Mouse (Mus musculus) liver, postnatal 0 days (tissue): ENCODE measurements around the gene Fgf18. TPM values are rescaled to one million over a fixed set of nuclear protein-coding genes. Genes with fewer than 3 reads are reported as not detected.

Source experiments
- ATAC-seq: fragments of 200-750 bp; cut with Nextera tagmentation; 2 replicates; pipeline ENCODE4 v1.8.0; 2017; ENCODE audit warnings: mild to moderate bottlenecking, moderate library complexity
- DNase-seq: peaks from one replicate; pipeline ENCODE4 v3.0.0-alpha.2; 2016
- H3K27ac ChIP-seq: fragments of 300-500 bp; sonication (generic); 2 replicates; pipeline ENCODE4 v1.5.1; 2014; ENCODE audit warnings: antibody characterized with exemption, moderate library complexity, mild to moderate bottlenecking, low read depth
- H3K27me3 ChIP-seq: fragments of 300-500 bp; sonication (generic); 2 replicates; pipeline ENCODE4 v1.6.1; 2014; ENCODE audit warnings: low read length, control low read depth, mixed read lengths; ENCODE audit not compliant: insufficient read depth
- H3K36me3 ChIP-seq: fragments of 300-500 bp; sonication (generic); replicated peaks from 2 replicates; pipeline ENCODE4 v1.6.1; 2014; ENCODE audit warnings: mild to moderate bottlenecking, control low read depth, low read length, moderate library complexity, mixed read lengths; ENCODE audit not compliant: insufficient read depth
- H3K4me1 ChIP-seq: fragments of 300-500 bp; sonication (generic); 2 replicates; pipeline ENCODE4 v1.6.1; 2014; ENCODE audit warnings: antibody characterized with exemption, mild to moderate bottlenecking, control low read depth; ENCODE audit not compliant: insufficient read depth
- H3K4me2 ChIP-seq: fragments of 300-500 bp; sonication (generic); 2 replicates; pipeline ENCODE4 v1.6.1; 2014; ENCODE audit warnings: low read depth, mild to moderate bottlenecking, low read length, moderate library complexity, mixed read lengths
- H3K4me3 ChIP-seq: fragments of 300-500 bp; sonication (generic); 2 replicates; pipeline ENCODE4 v1.5.1; 2014; ENCODE audit warnings: low read depth, low read length
- H3K9ac ChIP-seq: fragments of 300-500 bp; sonication (generic); replicated peaks from 2 replicates; pipeline ENCODE4 v1.6.1; 2014; ENCODE audit warnings: mild to moderate bottlenecking, moderate library complexity
- H3K9me3 ChIP-seq: fragments of 300-500 bp; sonication (generic); 2 replicates; pipeline ENCODE4 v1.6.1; 2016; ENCODE audit warnings: mild to moderate bottlenecking, control low read depth, low read length, mixed read lengths
- CTCF ChIP-seq: sonication (generic); IDR thresholded peaks from 2 replicates; pipeline ENCODE4 v1.5.1; 2016; ENCODE audit warnings: antibody characterized with exemption, low read depth
- EP300 ChIP-seq: IDR thresholded peaks from 2 replicates; pipeline ENCODE4 v1.6.1; 2016; ENCODE audit warnings: antibody characterized with exemption, low read depth, mild to moderate bottlenecking
- WGBS: fragments of 180-500 bp; shearing (Covaris S2); extraction: QIAGEN DNeasy Blood & Tissue Kit; methylation state at CpG from one replicate; pipeline ENCODE4 v1.1.7; 2014; ENCODE audit not compliant: insufficient replicate concordance; 5-methylcytosine and 5-hydroxymethylcytosine counted together
- polyA plus RNA-seq: library from polyadenylated mRNA; unstranded; fragments of >200 nt; fragmentation: Nextera tagmentation; extraction: Ambion mirVana; gene quantifications from 2 replicates; pipeline ENCODE4 v1.2.1, GENCODE M21; 2015

Gene Fgf18
- polyA plus RNA-seq, 1 experiment from 2014 or later: 0.13 TPM

DNA sequence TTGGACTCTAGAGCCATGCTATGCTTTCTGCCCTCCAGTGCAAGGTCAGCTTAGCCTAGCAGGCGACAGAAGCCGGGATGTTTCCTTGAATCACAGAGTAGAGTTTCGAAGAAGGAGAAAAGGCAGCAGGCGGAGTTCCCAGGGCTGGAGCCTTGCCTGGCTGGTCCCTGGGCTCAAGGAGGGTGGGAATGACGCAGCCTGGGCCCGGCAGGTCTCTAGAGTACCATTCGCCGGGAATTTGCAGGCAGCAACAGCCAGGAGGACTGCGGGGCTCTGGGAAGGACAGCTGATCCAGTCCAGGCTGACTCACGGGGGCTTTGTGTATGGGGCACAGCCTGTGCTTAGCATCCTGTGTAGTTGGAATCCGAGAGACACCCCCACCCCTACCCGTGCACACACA lies 48.8 kb downstream of the Fgf18 start:
- H3K36me3 ChIP-seq: no peaks in the 10 kb centered on the region
- no peaks in the 10 kb centered on the region for H3K4me1 ChIP-seq
- H3K27me3 ChIP-seq: 0 out of 2 replicates have a peak, but pooled peaks cover 3% of the 10 kb centered on the region
- ATAC-seq: no peak
- 85% methylated on average over 12 of the region's 12 CpGs for WGBS
- H3K4me2 ChIP-seq: no peak overlapping the region
- no peak for DNase-seq
- H3K27ac ChIP-seq: no peak overlapping the region
- no peak overlapping the region for H3K9ac ChIP-seq
- no peak overlapping the region for H3K4me3 ChIP-seq
- TF ChIP-seq CTCF (no peak), EP300 (no peak)
- no peaks in the 10 kb centered on the region for H3K9me3 ChIP-seq

DNA sequence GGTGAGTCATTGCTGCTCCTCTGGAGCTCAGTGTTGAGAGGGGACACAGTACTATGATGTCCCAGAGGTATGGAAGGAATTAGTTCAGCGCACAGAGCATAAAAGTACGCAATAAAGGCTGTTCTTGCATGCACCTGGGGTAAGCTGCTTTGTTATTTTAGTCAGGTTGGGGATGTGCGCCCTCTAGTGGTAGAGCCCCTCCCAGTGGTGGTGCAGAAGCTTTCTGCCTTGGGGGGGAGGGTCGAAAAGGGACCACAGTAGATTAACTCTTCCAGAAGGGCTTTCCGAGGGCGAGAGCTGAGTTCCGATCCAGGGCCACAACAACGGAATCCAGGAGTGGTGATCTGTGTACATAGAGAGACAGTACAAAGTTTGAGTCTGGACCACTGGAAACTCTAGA lies 49.3 kb downstream of the Fgf18 start:
- H3K36me3 ChIP-seq: no peaks in the 10 kb centered on the region
- no peak overlapping the region for H3K9ac ChIP-seq

DNA sequence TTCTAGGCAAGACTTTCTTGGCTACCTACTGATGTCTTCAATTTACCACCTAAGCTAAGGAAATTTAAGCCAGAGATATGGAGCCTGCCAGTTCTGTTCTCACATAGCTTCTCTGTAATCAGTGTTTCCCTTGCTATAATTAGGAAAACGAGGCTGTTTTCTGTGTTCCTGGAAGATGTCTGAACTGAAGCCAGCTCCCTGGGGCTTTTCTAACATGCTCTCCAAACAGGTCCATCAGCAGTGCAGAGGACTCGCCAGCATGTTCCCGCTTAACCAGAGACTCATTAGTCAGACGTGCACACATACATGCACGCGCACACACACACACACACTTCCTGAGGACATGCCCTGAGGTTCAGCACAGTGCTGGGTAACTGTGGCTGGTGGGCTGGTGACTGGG lies 57.3 kb downstream of the Fgf18 start:
- DNase-seq: no peak
- no peak for TF ChIP-seq CTCF
- H3K4me2 ChIP-seq: no peak overlapping the region
- no peaks in the 10 kb centered on the region for H3K27me3 ChIP-seq
- ATAC-seq: no peak
- H3K4me1 ChIP-seq: no peaks in the 10 kb centered on the region
- WGBS: 44% methylated on average over 6 of the region's 6 CpGs
- H3K9me3 ChIP-seq: no peaks in the 10 kb centered on the region
- H3K27ac ChIP-seq: no peak overlapping the region
- no peak overlapping the region for H3K9ac ChIP-seq
- no peak overlapping the region for H3K4me3 ChIP-seq
- no peaks in the 10 kb centered on the region for H3K36me3 ChIP-seq

More for the DNA sequence above, 49.3 kb downstream of the Fgf18 start:
- ATAC-seq (no peak), DNase-seq (peak; percentile 64)
- Histone ChIP-seq H3K9me3 (no peaks in the 10 kb centered on the region), H3K4me3 (no peak overlapping the region), H3K4me1 (no peaks in the 10 kb centered on the region), H3K27ac (no peak overlapping the region), H3K4me2 (no peak overlapping the region), H3K27me3 (0 out of 2 replicates have a peak, but pooled peaks cover 3% of the 10 kb centered on the region)
- TF ChIP-seq CTCF (peak; percentile 75), EP300 (no peak)
- 38% methylated on average over 8 of the region's 8 CpGs for WGBS

DNA sequence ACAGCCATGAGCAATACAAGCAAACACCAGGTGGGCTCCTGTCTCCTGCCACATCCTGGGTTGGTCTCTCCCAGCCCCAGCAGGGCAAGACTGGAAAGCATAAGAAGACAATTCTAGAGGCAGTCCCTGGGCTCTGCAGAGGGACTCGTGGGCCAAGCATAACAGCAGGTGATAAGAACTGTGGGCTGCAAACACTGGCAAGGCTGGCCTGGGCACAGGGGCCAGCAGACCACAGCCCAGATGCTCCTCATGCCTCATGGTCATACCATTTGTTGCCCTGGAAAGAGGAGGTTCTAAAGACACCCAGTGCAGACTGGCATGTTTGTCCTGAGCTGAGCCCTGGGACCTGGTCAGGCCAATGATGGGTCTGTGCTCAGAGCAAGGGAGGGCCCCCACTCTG lies 59.0 kb downstream of the Fgf18 start:
- H3K27ac ChIP-seq: no peak overlapping the region
- no peak overlapping the region for H3K9ac ChIP-seq
- no peak for DNase-seq
- H3K4me3 ChIP-seq: no peak overlapping the region
- no peaks in the 10 kb centered on the region for H3K4me1 ChIP-seq
- no peaks in the 10 kb centered on the region for H3K27me3 ChIP-seq
- H3K36me3 ChIP-seq: no peaks in the 10 kb centered on the region
- no peaks in the 10 kb centered on the region for H3K9me3 ChIP-seq
- no peak for ATAC-seq
- 29% methylated on average over 1 of the region's 1 CpGs for WGBS
- TF ChIP-seq CTCF (no peak), EP300 (no peak)
- H3K4me2 ChIP-seq: no peak overlapping the region

DNA sequence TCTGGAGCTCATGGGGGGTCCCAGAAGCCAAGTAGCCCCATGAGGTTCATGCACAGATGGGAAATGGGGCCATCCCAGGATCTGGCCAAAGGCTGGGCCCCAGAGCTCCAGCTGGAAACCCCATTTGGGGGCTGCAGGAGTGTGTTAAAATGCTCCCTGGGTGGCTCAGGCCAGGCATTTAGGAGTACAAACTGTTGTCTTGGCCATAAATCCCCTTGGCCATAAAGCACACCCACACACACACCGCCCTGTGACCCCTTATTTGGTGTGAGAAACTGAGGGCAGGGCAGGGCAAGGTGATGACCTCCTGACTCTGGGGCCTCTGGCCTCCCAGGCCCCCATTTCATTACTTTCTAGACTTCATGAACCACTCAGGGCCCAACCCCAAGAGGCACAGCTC lies 61.2 kb downstream of the Fgf18 start:
- H3K27ac ChIP-seq: no peak overlapping the region
- no peaks in the 10 kb centered on the region for H3K27me3 ChIP-seq

DNA sequence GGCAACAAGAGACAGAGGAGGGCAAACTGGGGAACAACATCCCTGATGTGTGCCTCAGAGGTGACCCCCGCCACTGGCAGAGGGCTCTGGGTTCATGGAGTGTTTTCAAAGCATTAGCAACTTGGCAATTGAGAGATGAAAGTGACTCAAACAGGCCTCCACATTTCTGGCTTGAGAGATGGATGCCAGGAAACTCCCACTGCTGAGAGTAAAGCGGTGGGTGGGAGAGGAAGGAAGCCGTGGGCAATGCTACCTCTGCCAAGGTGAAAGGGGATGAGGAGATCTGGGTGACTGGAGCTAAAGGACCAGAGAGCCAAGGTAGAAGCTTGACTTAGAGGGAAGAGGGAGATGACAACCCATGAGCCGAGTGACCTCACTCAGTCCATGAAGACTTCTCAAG lies 61.7 kb downstream of the Fgf18 start:
- WGBS: 66% methylated on average over 4 of the region's 4 CpGs
- H3K4me2 ChIP-seq: no peak overlapping the region
- TF ChIP-seq EP300: no peak
- no peak for TF ChIP-seq CTCF
- H3K9ac ChIP-seq: no peak overlapping the region
- ATAC-seq (no peak), DNase-seq (no peak)
- H3K9me3 ChIP-seq: no peaks in the 10 kb centered on the region
- no peak overlapping the region for H3K27ac ChIP-seq
- H3K36me3 ChIP-seq: no peaks in the 10 kb centered on the region
- H3K4me1 ChIP-seq: no peaks in the 10 kb centered on the region
- no peak overlapping the region for H3K4me3 ChIP-seq
- no peaks in the 10 kb centered on the region for H3K27me3 ChIP-seq

More for the DNA sequence above, 61.2 kb downstream of the Fgf18 start:
- no peaks in the 10 kb centered on the region for H3K4me1 ChIP-seq
- no peak overlapping the region for H3K4me2 ChIP-seq
- WGBS: 77% methylated on average over 1 of the region's 1 CpGs
- ATAC-seq (no peak), DNase-seq (no peak)
- no peaks in the 10 kb centered on the region for H3K9me3 ChIP-seq
- H3K4me3 ChIP-seq: no peak overlapping the region
- TF ChIP-seq EP300 (no peak), CTCF (no peak)
- no peak overlapping the region for H3K9ac ChIP-seq
- no peaks in the 10 kb centered on the region for H3K36me3 ChIP-seq

DNA sequence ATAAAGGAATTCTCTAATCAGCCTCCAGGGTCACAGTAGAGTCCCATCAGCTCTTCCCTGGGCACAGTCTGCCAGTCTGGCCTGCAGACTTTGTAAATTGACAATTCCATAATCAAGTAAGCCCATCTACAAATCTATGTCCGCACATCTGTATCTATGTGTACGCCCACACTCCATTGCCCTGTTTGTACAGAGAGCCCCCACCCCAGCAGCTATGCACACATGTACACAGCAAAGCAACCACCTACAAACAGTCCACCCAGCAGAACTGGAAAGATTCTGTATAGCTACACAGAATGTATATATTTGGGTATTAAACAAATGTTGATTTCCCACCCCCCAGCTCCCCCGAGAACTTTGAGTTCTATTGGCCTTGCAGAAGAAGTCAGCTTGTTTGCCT lies 62.1 kb downstream of the Fgf18 start:
- H3K4me2 ChIP-seq: no peak overlapping the region
- no peaks in the 10 kb centered on the region for H3K9me3 ChIP-seq
- 73% methylated on average over 3 of the region's 3 CpGs for WGBS
- no peak overlapping the region for H3K9ac ChIP-seq
- no peak for DNase-seq
- H3K27me3 ChIP-seq: no peaks in the 10 kb centered on the region
- TF ChIP-seq CTCF: no peak
- TF ChIP-seq EP300: no peak
- no peak for ATAC-seq
- no peaks in the 10 kb centered on the region for H3K36me3 ChIP-seq
- H3K4me1 ChIP-seq: no peaks in the 10 kb centered on the region
- no peak overlapping the region for H3K4me3 ChIP-seq
- H3K27ac ChIP-seq: no peak overlapping the region
